Mouse (Mus musculus) E14TG2a.4 (cell line): ENCODE data around the gene 2300009A05Rik.

Experiments
- CTCF ChIP-seq: conservative IDR thresholded peaks from 2 replicates; pipeline ENCODE4 v1.5.1; 2014; ENCODE audit warnings: low read length
- NANOG ChIP-seq: IDR thresholded peaks from 2 replicates; pipeline ENCODE4 v1.6.1; 2014; ENCODE audit warnings: borderline replicate concordance, low read length, mixed read lengths

DNA sequence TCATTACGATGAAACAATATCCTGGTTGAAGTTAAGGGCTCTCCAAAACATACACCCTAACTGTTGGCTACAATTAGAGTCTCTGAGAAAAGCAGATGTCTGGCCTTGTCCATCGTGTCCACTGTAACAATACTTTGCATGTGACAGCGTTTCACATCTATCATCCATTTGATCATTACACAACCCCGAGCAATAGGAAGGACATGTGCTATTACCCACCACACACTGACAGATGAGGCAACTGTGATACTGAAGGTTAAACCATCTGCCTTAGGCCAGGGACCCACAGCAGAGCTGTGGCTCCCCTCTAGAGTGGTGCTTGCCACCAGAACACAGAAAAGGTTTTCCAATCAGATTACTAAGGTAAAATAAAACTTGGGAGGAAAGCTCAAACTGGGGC lies 42.3 kb downstream of the 2300009A05Rik start:
- no peak for TF ChIP-seq CTCF
- TF ChIP-seq NANOG = no peak
